ENCODE assay signal across 23 mouse cellular contexts in genomic region chr11:84731890-84732289, GRCm38 (mm10).
"Had no signal": no experiment of that assay in that cellular context is flagged by ENCODE, and none has a peak within 500 bp of the region (broad histone marks: within the 10 kb centered on the region; RNA-seq: fewer than 3 reads in every experiment).

No protein-coding gene starts in this region.

- H3K9ac ChIP-seq: liver, embryonic 15.5 days; liver, postnatal 0 days; lung, embryonic 15.5 days; midbrain, embryonic 13.5 days; midbrain, embryonic 15.5 days; neural tube, embryonic 12.5 days; stomach, embryonic 15.5 days had no signal

- H3K27ac ChIP-seq: liver, embryonic 15.5 days; lung, embryonic 15.5 days; macrophage; midbrain, embryonic 13.5 days; midbrain, embryonic 15.5 days; neural tube, embryonic 12.5 days; stomach, embryonic 15.5 days; stomach, postnatal 0 days had no signal

- H3K4me1 ChIP-seq: liver, embryonic 15.5 days; lung, embryonic 15.5 days; megakaryocyte, embryonic 14.5 days; stomach, embryonic 15.5 days had no signal

- ATAC-seq: liver, postnatal 0 days; lung, postnatal 0 days; midbrain, embryonic 13.5 days; midbrain, embryonic 15.5 days had no signal

- DNase-seq: liver, postnatal 0 days; lung, adult 2 months; lung, postnatal 14 days; lung, postnatal 36 days; retina, postnatal 1 day; right cerebral cortex, adult 18-20 months; right cerebral cortex, postnatal 25 days; right cerebral cortex, postnatal 4 days; spleen, adult 18-20 months; thymus, adult 2 months; thymus, postnatal 25 days; thymus, postnatal 4 days had no signal

- H3K4me3 ChIP-seq: liver, embryonic 15.5 days; lung, embryonic 15.5 days; megakaryocyte, embryonic 14.5 days; midbrain, embryonic 13.5 days; midbrain, embryonic 15.5 days; neural tube, embryonic 12.5 days; stomach, embryonic 15.5 days had no signal

- H3K9me3 ChIP-seq: liver, embryonic 15.5 days; lung, embryonic 15.5 days; megakaryocyte, embryonic 14.5 days; midbrain, embryonic 13.5 days; midbrain, embryonic 15.5 days; neural tube, embryonic 12.5 days; stomach, embryonic 15.5 days had no signal

- H3K27me3 ChIP-seq: lung, embryonic 15.5 days; midbrain, embryonic 15.5 days; neural tube, embryonic 12.5 days; stomach, embryonic 15.5 days had no signal

- H3K36me3 ChIP-seq: liver, embryonic 15.5 days; lung, embryonic 15.5 days; midbrain, embryonic 13.5 days; midbrain, embryonic 15.5 days; neural tube, embryonic 12.5 days; stomach, embryonic 15.5 days had no signal

- H3K4me2 ChIP-seq: liver, embryonic 15.5 days; lung, embryonic 15.5 days; midbrain, embryonic 11.5 days; midbrain, embryonic 13.5 days; midbrain, embryonic 15.5 days; neural tube, embryonic 12.5 days; stomach, embryonic 15.5 days had no signal
